Mouse (Mus musculus) skeletal muscle tissue, adult 2 months (tissue): ENCODE measurements around the gene Rimklb.
"Not testable (repeated sequence)": the region's sequence is repeated elsewhere in the genome, so short reads cannot be mapped to it uniquely, and the experiment has no call there.

ENCODE experiments used
- DNase-seq: peaks from one replicate; pipeline ENCODE4 v3.0.0-alpha.2; 2012; ENCODE audit warnings: low read depth, low spot score

Rimklb gene

GRCm38 (mm10) chr6:122496501-122496900 lies 2.1 kb downstream of the Rimklb start:
- DNase-seq: no peak

- no peak for DNase-seq
Observed at GRCm38 (mm10) chr6:122495082-122495881, 3.3 kb downstream of the Rimklb start.

- DNase-seq: no peak
Observed at GRCm38 (mm10) chr6:122493799-122494472, 4.6 kb downstream of the Rimklb start.

GRCm38 (mm10) chr6:122492479-122492878 lies 6.1 kb downstream of the Rimklb start:
- DNase-seq: no peak

GRCm38 (mm10) chr6:122491557-122491956 lies 7.0 kb downstream of the Rimklb start:
- DNase-seq: no peak

- no peak for DNase-seq
Observed at GRCm38 (mm10) chr6:122490929-122491512, 7.5 kb downstream of the Rimklb start.

GRCm38 (mm10) chr6:122486297-122487117 lies 12.1 kb downstream of the Rimklb start:
- DNase-seq: no peak

- DNase-seq: no peak
Observed at GRCm38 (mm10) chr6:122485401-122486296, 12.9 kb downstream of the Rimklb start.

- no peak for DNase-seq
Observed at GRCm38 (mm10) chr6:122478062-122478461, 20.5 kb downstream of the Rimklb start.

GRCm38 (mm10) chr6:122471461-122471860 lies 27.1 kb downstream of the Rimklb start:
- not testable (repeated sequence) for DNase-seq

GRCm38 (mm10) chr6:122470240-122470639 lies 28.3 kb downstream of the Rimklb start:
- DNase-seq: no peak

GRCm38 (mm10) chr6:122469030-122469640 lies 29.4 kb downstream of the Rimklb start:
- DNase-seq: no peak

- DNase-seq: no peak
Observed at GRCm38 (mm10) chr6:122466092-122466713, 32.4 kb downstream of the Rimklb start.

- no peak for DNase-seq
Observed at GRCm38 (mm10) chr6:122458946-122459693, 39.4 kb downstream of the Rimklb start.

GRCm38 (mm10) chr6:122447848-122448247 lies 50.7 kb downstream of the Rimklb start:
- no peak for DNase-seq

- no peak for DNase-seq
Observed at GRCm38 (mm10) chr6:122445215-122445614, 53.3 kb downstream of the Rimklb start.

- no peak for DNase-seq
Observed at GRCm38 (mm10) chr6:122440632-122441226, 57.8 kb downstream of the Rimklb start.

- DNase-seq: no peak
Observed at GRCm38 (mm10) chr6:122439249-122439648, 59.3 kb downstream of the Rimklb start.

- DNase-seq: no peak
Observed at GRCm38 (mm10) chr6:122435270-122435669, 63.3 kb downstream of the Rimklb start.
